Mouse (Mus musculus) liver, postnatal 0 days (tissue): ENCODE data around the gene Aadat.
"Not testable (repeated sequence)": the region's sequence is repeated elsewhere in the genome, so short reads cannot be mapped to it uniquely, and the experiment has no call there.

Experiments used
- CTCF ChIP-seq: sonication (generic); IDR thresholded peaks from 2 replicates; pipeline ENCODE4 v1.5.1; 2016; ENCODE audit warnings: antibody characterized with exemption, low read depth
- EP300 ChIP-seq: IDR thresholded peaks from 2 replicates; pipeline ENCODE4 v1.6.1; 2016; ENCODE audit warnings: antibody characterized with exemption, low read depth, mild to moderate bottlenecking

DNA sequence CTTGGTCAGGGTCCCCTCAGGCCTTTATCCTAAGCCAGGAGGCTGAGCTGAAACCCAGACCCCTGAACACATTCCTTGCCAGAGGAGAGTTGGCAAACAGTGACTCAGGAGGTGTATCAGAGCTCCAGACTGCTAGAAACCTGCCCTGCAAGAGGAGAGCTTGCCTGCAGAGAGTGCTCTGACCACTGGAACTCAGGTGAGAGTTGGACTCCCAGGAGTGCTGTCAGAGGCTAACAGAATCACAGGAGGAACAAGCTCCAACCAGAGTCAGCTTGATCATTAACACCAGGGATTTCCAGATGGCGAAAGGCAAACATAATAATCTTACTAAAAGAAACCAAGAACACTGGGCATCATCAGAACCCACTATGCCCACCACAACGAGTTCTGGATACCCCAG, 10.7 kb upstream of the Aadat start:
- TF ChIP-seq CTCF, EP300: not testable (repeated sequence)
